Mouse (Mus musculus) hindbrain, embryonic 15.5 days (tissue): Measurements from ENCODE around the gene Ppfibp1. TPM values are rescaled to one million over a fixed set of nuclear protein-coding genes. Genes with fewer than 3 reads are reported as not detected.

Source experiments
- ATAC-seq: fragments of 200-750 bp; cut with Nextera tagmentation; 2 replicates; pipeline ENCODE4 v1.8.0; 2017; ENCODE audit warnings: low read depth, moderate number of reproducible peaks, moderate TSS enrichment; ENCODE audit not compliant: low FRiP score
- H3K27ac ChIP-seq: fragments of 300-500 bp; sonication (generic); replicated peaks from 2 replicates; pipeline ENCODE4 v1.5.1; 2015; ENCODE audit warnings: mild to moderate bottlenecking, inconsistent platforms
- H3K27me3 ChIP-seq: fragments of 300-500 bp; sonication (generic); 2 replicates; pipeline ENCODE4 v1.6.1; 2015; ENCODE audit warnings: control low read depth, inconsistent platforms
- H3K36me3 ChIP-seq: fragments of 300-500 bp; sonication (generic); 2 replicates; pipeline ENCODE4 v1.6.1; 2015; ENCODE audit warnings: control low read depth, inconsistent platforms
- H3K4me1 ChIP-seq: fragments of 300-500 bp; sonication (generic); replicated peaks from 2 replicates; pipeline ENCODE4 v1.6.1; 2015; ENCODE audit warnings: control low read depth, inconsistent platforms
- H3K4me2 ChIP-seq: fragments of 300-500 bp; sonication (generic); 2 replicates; pipeline ENCODE4 v1.6.1; 2015; ENCODE audit warnings: moderate library complexity, mild to moderate bottlenecking, inconsistent platforms
- H3K4me3 ChIP-seq: fragments of 300-500 bp; sonication (generic); 2 replicates; pipeline ENCODE4 v1.5.1; 2015; ENCODE audit warnings: mild to moderate bottlenecking, inconsistent platforms
- H3K9ac ChIP-seq: fragments of 300-500 bp; sonication (generic); 2 replicates; pipeline ENCODE4 v1.6.1; 2015; ENCODE audit warnings: inconsistent platforms
- H3K9me3 ChIP-seq: fragments of 300-500 bp; sonication (generic); 2 replicates; pipeline ENCODE4 v1.6.1; 2016; ENCODE audit warnings: control low read depth, inconsistent platforms
- WGBS: fragments of 180-500 bp; shearing (Covaris S2); methylation state at CpG from one replicate; pipeline ENCODE4 v1.1.7; 2015; 5-methylcytosine and 5-hydroxymethylcytosine counted together
- polyA plus RNA-seq: library from polyadenylated mRNA; unstranded; fragments of >200 nt; fragmentation: Nextera tagmentation; extraction: Ambion mirVana; gene quantifications from 2 replicates; pipeline ENCODE4 v1.2.1, GENCODE M21; 2015

The Ppfibp1 gene
- polyA plus RNA-seq, 1 experiment from 2014 or later = 12.8 TPM

- ATAC-seq = no peak
- H3K27ac ChIP-seq = no peak overlapping the region
- no peaks in the 10 kb centered on the region for H3K9me3 ChIP-seq
- no peak overlapping the region for H3K9ac ChIP-seq
- no peaks in the 10 kb centered on the region for H3K27me3 ChIP-seq
- H3K4me1 ChIP-seq = no peaks in the 10 kb centered on the region
- 79% methylated on average over 6 of the region's 6 CpGs for WGBS
- H3K4me3 ChIP-seq = no peak overlapping the region
- no peaks in the 10 kb centered on the region for H3K36me3 ChIP-seq
- H3K4me2 ChIP-seq = no peak overlapping the region
These were observed 79.5 kb downstream of the Ppfibp1 start for GRCm38 (mm10) chr6:146967836-146968235.

GRCm38 (mm10) chr6:146970811-146971210 lies 82.5 kb downstream of the Ppfibp1 start:
- Histone ChIP-seq H3K36me3 (no peaks in the 10 kb centered on the region), H3K27ac (no peak overlapping the region), H3K27me3 (no peaks in the 10 kb centered on the region), H3K4me1 (no peaks in the 10 kb centered on the region), H3K4me3 (no peak overlapping the region), H3K9me3 (no peaks in the 10 kb centered on the region), H3K9ac (no peak overlapping the region), H3K4me2 (no peak overlapping the region)
- 73% methylated on average over 3 of the region's 3 CpGs for WGBS
- ATAC-seq = no peak

GRCm38 (mm10) chr6:146971366-146971765 lies 83.1 kb downstream of the Ppfibp1 start:
- Histone ChIP-seq H3K27ac (no peak overlapping the region), H3K9me3 (no peaks in the 10 kb centered on the region), H3K4me3 (no peak overlapping the region), H3K27me3 (no peaks in the 10 kb centered on the region), H3K9ac (no peak overlapping the region), H3K4me1 (no peaks in the 10 kb centered on the region), H3K4me2 (no peak overlapping the region), H3K36me3 (no peaks in the 10 kb centered on the region)
- 75% methylated on average over 3 of the region's 3 CpGs for WGBS
- no peak for ATAC-seq

GRCm38 (mm10) chr6:146972009-146972408 lies 83.7 kb downstream of the Ppfibp1 start:
- ATAC-seq = no peak
- Histone ChIP-seq H3K4me2 (no peak overlapping the region), H3K9me3 (no peaks in the 10 kb centered on the region), H3K27ac (no peak overlapping the region), H3K4me1 (no peaks in the 10 kb centered on the region), H3K36me3 (no peaks in the 10 kb centered on the region), H3K4me3 (no peak overlapping the region), H3K9ac (no peak overlapping the region), H3K27me3 (no peaks in the 10 kb centered on the region)
- WGBS = 71% methylated on average over 6 of the region's 6 CpGs

- no peak overlapping the region for H3K4me2 ChIP-seq
- ATAC-seq = no peak
- WGBS = 60% methylated on average over 1 of the region's 1 CpGs
- no peak overlapping the region for H3K27ac ChIP-seq
- no peak overlapping the region for H3K9ac ChIP-seq
- no peak overlapping the region for H3K4me3 ChIP-seq
- H3K36me3 ChIP-seq = no peaks in the 10 kb centered on the region
- no peaks in the 10 kb centered on the region for H3K27me3 ChIP-seq
- H3K9me3 ChIP-seq = no peaks in the 10 kb centered on the region
- H3K4me1 ChIP-seq = no peaks in the 10 kb centered on the region
These were observed 84.5 kb downstream of the Ppfibp1 start for GRCm38 (mm10) chr6:146972740-146973139.

- peak; percentile 59; the same call in 1 of the 2 replicates for ATAC-seq
These were observed 85.1 kb downstream of the Ppfibp1 start for GRCm38 (mm10) chr6:146973406-146973805.

GRCm38 (mm10) chr6:146973830-146974229 lies 85.5 kb downstream of the Ppfibp1 start:
- Histone ChIP-seq H3K4me1 (no peaks in the 10 kb centered on the region), H3K9me3 (no peaks in the 10 kb centered on the region), H3K27ac (no peak overlapping the region), H3K9ac (no peak overlapping the region), H3K4me3 (no peak overlapping the region), H3K27me3 (no peaks in the 10 kb centered on the region), H3K36me3 (no peaks in the 10 kb centered on the region), H3K4me2 (no peak overlapping the region)
- ATAC-seq = no peak

More at GRCm38 (mm10) chr6:146973406-146973805, 85.1 kb downstream of the Ppfibp1 start:
- no peak overlapping the region for H3K9ac ChIP-seq
- H3K4me2 ChIP-seq = no peak overlapping the region
- no peaks in the 10 kb centered on the region for H3K4me1 ChIP-seq
- no peak overlapping the region for H3K4me3 ChIP-seq
- no peaks in the 10 kb centered on the region for H3K36me3 ChIP-seq
- H3K27ac ChIP-seq = no peak overlapping the region
- 56% methylated on average over 2 of the region's 2 CpGs for WGBS
- no peaks in the 10 kb centered on the region for H3K9me3 ChIP-seq
- H3K27me3 ChIP-seq = no peaks in the 10 kb centered on the region

GRCm38 (mm10) chr6:146976446-146976845 lies 88.2 kb downstream of the Ppfibp1 start:
- no peak for ATAC-seq
- H3K4me1 ChIP-seq = no peaks in the 10 kb centered on the region
- no peaks in the 10 kb centered on the region for H3K9me3 ChIP-seq
- WGBS = 92% methylated on average over 8 of the region's 8 CpGs
- no peak overlapping the region for H3K9ac ChIP-seq
- no peak overlapping the region for H3K4me3 ChIP-seq
- no peak overlapping the region for H3K4me2 ChIP-seq
- no peak overlapping the region for H3K27ac ChIP-seq
- no peaks in the 10 kb centered on the region for H3K27me3 ChIP-seq
- no peaks in the 10 kb centered on the region for H3K36me3 ChIP-seq

GRCm38 (mm10) chr6:146978691-146979114 lies 90.4 kb downstream of the Ppfibp1 start:
- ATAC-seq = no peak
- no peaks in the 10 kb centered on the region for H3K9me3 ChIP-seq
- H3K27me3 ChIP-seq = no peaks in the 10 kb centered on the region
- H3K4me2 ChIP-seq = no peak overlapping the region
- H3K27ac ChIP-seq = no peak overlapping the region
- H3K4me3 ChIP-seq = no peak overlapping the region
- H3K36me3 ChIP-seq = no peaks in the 10 kb centered on the region
- no peak overlapping the region for H3K9ac ChIP-seq
- H3K4me1 ChIP-seq = no peaks in the 10 kb centered on the region
- WGBS = 59% methylated on average over 5 of the region's 5 CpGs

- no peak for ATAC-seq
- H3K4me2 ChIP-seq = no peak overlapping the region
- no peaks in the 10 kb centered on the region for H3K9me3 ChIP-seq
- H3K4me3 ChIP-seq = no peak overlapping the region
- H3K36me3 ChIP-seq = no peaks in the 10 kb centered on the region
- WGBS = 89% methylated on average over 1 of the region's 1 CpGs
- no peak overlapping the region for H3K27ac ChIP-seq
- H3K9ac ChIP-seq = no peak overlapping the region
- H3K4me1 ChIP-seq = no peaks in the 10 kb centered on the region
- H3K27me3 ChIP-seq = no peaks in the 10 kb centered on the region
These were observed 90.9 kb downstream of the Ppfibp1 start for GRCm38 (mm10) chr6:146979115-146979744.

GRCm38 (mm10) chr6:146979953-146980352 lies 91.7 kb downstream of the Ppfibp1 start:
- no peaks in the 10 kb centered on the region for H3K4me1 ChIP-seq
- H3K4me2 ChIP-seq = no peak overlapping the region
- no peak overlapping the region for H3K4me3 ChIP-seq
- 46% methylated on average over 3 of the region's 3 CpGs for WGBS
- ATAC-seq = no peak
- H3K27me3 ChIP-seq = no peaks in the 10 kb centered on the region
- H3K27ac ChIP-seq = no peak overlapping the region
- H3K36me3 ChIP-seq = no peaks in the 10 kb centered on the region
- H3K9ac ChIP-seq = no peak overlapping the region
- no peaks in the 10 kb centered on the region for H3K9me3 ChIP-seq

GRCm38 (mm10) chr6:146981249-146981835 lies 93.1 kb downstream of the Ppfibp1 start:
- H3K27me3 ChIP-seq = no peaks in the 10 kb centered on the region
- H3K4me2 ChIP-seq = no peak overlapping the region
- no peak for ATAC-seq

GRCm38 (mm10) chr6:146984569-146984968 lies 96.3 kb downstream of the Ppfibp1 start:
- H3K9me3 ChIP-seq = no peaks in the 10 kb centered on the region
- H3K27ac ChIP-seq = no peak overlapping the region

More at GRCm38 (mm10) chr6:146981249-146981835, 93.1 kb downstream of the Ppfibp1 start:
- H3K27ac ChIP-seq = no peak overlapping the region
- no peaks in the 10 kb centered on the region for H3K36me3 ChIP-seq
- H3K4me3 ChIP-seq = no peak overlapping the region
- no peak overlapping the region for H3K9ac ChIP-seq
- H3K4me1 ChIP-seq = no peaks in the 10 kb centered on the region
- no peaks in the 10 kb centered on the region for H3K9me3 ChIP-seq
- WGBS = 23% methylated on average over 1 of the region's 1 CpGs

More at GRCm38 (mm10) chr6:146984569-146984968, 96.3 kb downstream of the Ppfibp1 start:
- ATAC-seq = no peak
- H3K4me3 ChIP-seq = no peak overlapping the region
- H3K4me1 ChIP-seq = no peaks in the 10 kb centered on the region
- H3K4me2 ChIP-seq = no peak overlapping the region
- 77% methylated on average over 3 of the region's 3 CpGs for WGBS
- H3K27me3 ChIP-seq = no peaks in the 10 kb centered on the region
- no peaks in the 10 kb centered on the region for H3K36me3 ChIP-seq
- H3K9ac ChIP-seq = no peak overlapping the region
